Mouse (Mus musculus): ENCODE data around the gene Gm37240. TPM values are rescaled to one million over a fixed set of nuclear protein-coding genes. Genes with fewer than 3 reads are reported as not detected.
"Not testable (repeated sequence)": the region's sequence is repeated elsewhere in the genome, so short reads cannot be mapped to it uniquely, and the experiment has no call there.

The Gm37240 gene
- polyA plus RNA-seq, 1 experiment from 2014 or later: 5.2 TPM

DNA sequence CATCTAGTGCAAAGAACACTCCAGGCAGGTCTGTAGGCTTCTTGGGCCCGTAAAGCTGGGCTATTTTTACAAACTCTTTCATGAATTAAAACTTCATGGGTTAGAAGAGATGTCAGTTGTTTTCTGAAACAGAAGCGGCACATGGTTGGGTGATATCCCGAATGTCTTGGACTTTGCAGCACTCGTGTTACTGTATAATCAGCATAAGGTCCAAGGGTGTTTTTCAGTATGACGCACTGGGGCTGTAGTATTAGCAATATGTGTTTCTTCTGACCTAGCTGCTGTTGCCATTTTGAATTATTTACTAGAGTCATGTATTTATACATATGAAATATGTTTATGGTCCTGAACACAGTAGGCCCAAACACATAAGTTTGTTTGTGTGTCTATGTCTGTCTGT lies 961.2 kb downstream of the Gm37240 start:
- DNase-seq (ENCODE audit: low spot score): no peak

DNA sequence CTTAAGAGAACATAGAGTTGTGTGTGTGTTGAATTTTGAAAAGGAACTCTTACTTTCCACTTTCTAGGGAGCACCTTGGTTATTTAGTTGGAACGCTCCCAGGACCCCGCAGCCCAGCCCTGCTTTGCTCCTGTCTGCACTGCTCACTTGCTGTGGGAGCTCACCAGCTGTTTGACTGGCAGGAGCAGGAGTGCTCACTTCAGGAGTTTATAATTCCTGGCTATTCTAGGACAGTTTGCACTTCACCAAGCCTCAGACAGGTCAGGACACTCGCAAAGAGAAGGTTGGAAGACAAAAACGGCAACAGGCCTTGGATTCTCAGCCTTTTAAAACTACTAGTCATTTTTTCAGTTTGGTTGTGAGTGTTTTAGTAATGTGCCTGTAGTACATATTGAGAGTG lies 962.1 kb downstream of the Gm37240 start:
- no peak for DNase-seq (ENCODE audit: low spot score)

DNA sequence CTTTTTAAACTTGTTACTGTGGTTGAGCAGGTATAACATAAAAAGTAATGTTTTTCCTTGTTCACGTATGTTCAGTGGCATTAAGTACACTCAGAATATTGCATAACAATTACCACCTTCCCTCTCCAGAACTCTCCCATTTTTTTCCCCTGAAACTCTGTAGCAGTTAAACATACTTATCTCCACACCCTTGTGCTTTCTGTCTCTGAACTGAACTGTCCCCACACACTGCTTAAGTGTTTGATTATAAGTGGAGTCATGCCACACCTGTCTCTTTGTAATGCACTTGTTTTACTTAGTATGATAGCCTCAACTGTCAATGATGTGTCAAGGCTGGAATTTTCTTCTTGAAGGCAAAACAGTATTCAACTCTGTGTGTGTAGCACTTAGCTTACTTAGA lies 963.6 kb downstream of the Gm37240 start:
- DNase-seq (ENCODE audit: low spot score): no peak

DNA sequence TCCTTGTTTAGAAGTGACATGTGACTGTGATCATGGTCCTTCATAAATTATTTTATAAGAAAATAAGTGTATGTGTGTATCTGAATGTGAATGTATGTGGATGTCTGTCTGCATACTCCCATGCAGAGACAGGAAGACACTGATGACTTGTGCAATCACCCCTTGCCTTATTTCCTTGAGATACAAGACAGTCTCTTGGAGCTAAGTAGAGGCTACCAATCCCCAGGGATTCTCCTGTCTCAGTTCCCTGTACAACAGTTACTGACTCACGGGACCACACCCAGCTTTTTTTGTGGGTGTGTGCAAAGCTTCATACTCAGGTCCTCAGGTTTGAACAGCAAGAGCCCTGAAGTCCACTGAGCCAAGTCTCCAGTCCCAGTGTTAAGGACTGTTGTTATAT lies 964.1 kb downstream of the Gm37240 start:
- DNase-seq (ENCODE audit: low spot score): no peak

DNA sequence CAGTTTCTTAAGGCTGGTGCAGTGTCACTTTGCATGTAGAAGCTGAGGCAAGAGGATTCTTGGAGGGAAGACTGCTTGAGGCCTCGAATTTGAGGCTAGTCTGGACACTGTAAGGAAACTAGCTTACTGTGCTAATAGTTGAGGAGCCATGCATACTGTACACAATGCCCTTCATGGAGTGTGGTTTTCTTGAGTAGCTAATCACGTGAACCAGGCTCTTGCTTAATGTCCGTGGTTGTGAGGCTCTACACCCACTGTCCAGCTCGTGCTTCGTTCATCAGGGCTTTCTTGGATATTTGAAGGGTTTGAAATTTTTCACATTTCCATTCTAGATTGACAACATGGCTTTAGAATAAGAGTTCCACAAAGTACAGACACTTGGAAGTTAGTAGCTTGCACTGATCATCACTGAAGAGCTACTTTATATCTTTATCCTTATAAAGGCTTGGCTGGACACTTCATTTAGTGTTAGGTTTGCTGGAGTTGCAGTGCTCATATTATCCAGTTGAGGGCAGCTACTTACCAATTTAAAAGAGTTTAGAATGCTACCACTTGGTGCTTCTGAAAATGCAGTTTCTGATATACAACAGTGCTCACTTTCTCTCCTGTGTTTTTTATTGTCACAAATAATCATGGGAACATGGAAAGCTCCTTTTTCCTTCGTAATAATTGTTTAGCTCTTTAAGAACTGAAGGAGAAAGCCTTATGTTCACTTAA lies 965.5 kb downstream of the Gm37240 start:
- peak; percentile 9 for DNase-seq (ENCODE audit: low spot score)

DNA sequence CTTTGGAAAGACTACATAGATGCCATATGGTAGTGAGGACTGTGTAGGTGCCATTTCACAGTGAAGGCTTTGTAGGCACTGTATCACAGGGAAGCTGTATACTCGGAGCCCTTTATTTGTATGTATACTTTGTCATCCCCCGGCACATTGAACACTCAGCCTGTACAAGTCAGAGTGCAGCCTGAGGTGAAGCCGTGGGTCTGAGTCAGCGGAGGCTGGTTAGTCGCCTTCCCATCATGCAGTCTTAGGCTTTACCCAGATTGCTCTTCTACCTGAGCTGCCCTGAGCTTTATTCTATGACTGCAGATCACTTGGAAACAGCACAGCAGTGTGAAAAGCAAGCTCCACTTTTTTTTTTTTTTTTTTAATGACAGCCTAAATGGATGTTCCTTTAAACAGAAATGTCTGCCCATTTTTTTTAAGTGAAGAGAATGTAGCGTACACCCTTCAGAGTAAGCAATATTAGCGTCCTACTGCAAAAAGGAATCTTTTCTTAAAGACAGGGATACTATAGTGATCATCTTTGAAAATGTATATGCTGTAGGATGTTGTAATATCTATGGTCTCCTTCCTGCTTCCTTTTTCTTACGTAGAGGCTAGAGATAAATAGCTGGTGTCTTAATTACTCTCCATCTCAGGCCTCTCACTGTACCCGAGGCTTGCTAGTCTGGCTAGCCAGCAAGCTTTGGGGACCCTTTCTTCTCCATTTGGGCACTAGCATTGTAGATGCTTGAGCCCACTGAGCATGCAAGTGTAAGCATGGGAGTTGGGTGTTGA lies 969.2 kb downstream of the Gm37240 start:
- DNase-seq (ENCODE audit: low spot score): no peak

DNA sequence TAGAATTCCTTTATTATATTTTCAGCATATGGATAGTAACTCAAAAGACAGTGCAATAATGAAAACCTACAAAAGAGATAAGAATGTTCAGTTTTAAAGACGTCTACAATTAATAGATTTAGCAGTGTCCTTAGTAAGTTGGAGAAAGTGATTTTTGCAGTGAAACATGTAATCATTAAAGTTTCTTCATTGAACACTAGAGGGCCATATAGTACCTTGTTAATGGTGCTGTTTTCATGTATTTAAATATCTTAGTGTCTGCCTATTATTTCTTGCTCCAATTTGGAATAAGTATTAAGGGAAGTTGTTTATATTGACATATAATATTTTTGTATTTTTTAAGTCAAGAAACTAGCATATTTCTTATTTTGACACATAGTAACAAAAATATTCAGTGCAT lies 973.0 kb downstream of the Gm37240 start:
- DNase-seq (ENCODE audit: low spot score): no peak

DNA sequence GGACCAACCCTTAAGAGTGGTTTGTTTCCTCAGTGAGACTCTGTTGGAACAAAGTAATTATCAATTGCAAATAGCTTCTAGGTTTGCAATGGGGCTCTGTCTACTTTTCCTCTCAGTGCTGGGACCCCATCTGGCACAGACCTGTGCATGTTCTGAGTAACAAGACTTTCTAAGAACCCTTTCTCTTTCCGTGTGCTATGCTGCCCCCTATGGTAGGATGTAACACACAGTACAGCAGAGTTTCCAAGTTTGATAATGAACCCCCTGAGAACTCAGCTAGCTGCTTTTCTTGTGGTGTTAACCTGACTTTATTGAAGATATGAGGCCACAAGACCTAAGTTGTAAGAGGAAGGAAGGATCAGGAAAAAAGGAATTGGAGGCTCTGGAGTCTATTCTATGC lies 980.8 kb downstream of the Gm37240 start:
- peak; percentile 70 for DNase-seq (ENCODE audit: low spot score)

DNA sequence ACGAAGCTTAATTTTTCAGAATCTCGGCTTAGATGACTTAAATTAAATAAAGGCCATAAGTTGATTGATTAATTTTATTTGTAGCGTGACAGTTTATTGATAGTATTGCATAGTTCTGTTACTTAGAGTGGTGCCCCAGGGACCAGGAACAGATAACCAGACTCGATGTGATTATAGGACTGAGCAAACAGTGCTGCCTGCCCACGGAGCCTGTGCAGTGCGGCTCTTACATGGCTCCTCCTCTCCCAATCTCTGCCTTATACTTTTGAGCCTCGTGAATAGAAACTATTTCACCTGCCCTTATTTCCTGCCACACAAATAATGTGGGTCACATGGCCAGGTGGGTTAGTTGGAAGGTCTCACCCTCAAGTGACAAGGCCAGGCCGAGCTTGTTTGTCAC lies 989.4 kb downstream of the Gm37240 start:
- DNase-seq (ENCODE audit: low spot score): no peak

DNA sequence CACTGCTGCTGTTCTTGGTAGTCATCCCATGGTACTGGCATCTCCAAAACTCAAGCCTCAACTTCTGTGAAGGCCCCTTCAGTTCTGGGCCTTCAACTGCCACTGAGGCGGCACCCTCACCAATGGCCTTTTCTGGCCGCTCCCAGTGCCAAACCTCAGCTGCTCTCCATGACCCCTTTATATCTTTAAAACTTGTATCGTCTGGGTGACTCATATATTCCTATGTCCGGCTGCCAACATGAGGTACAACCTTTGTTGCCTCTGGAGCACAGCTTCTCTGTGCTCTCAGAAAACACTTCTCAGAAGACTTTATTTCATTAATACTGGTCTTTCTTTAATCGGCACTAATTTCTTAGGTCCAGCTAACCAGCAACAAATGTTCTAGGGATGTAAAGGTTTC lies 996.3 kb downstream of the Gm37240 start:
- no peak for DNase-seq (ENCODE audit: low spot score)

DNA sequence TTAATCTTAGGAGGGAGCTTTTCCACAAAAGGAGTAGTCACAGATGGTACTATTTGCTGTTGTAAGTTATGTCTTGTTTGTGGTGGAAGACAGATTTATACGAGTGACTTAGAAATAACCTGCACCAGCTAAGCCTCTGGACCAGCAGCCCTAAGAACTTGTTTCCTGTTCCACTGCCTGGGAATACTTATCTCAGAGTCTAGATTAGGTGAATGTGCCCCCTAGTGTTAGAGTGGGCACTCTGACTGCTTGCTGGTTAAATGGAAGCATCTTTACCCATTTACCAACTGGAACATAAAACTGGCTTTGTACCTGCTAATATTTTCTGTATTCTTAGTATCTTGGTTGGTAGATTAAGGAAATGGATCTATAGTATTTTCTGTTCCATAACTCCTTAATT lies 997.7 kb downstream of the Gm37240 start:
- DNase-seq (ENCODE audit: low spot score): peak; percentile 46

DNA sequence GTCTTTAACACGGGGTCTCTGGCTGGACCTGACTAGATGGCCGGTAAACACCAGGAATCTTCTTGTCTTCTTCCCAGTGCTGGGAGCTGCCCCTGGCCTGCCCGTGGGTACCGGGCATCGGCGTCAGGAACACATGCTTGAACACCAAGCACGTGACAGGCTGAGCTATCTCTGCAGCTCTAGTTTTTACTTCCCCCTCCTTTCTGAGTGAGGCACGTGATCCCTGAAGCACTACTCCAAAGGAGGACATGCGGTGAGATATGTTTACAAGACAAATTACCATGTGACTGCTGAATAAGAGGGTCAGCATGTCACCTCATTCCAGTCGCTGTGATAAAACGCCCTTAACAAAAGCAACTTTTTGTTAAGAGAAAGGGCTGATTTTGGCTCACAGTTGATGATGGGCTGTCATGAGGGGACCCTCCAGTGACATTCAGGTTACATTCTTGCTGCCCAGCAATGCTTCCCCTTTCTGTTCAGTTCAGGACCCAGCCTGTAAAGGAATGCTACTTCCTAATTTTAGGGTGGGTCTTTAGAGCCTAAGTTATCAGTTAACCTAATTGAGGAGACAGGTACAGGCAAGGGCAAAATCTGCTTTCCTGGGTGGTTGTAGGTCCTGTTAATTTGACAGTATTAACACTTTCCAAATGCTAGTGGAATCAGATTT lies 1003.4 kb downstream of the Gm37240 start:
- DNase-seq (ENCODE audit: low spot score): peak; percentile 18

DNA sequence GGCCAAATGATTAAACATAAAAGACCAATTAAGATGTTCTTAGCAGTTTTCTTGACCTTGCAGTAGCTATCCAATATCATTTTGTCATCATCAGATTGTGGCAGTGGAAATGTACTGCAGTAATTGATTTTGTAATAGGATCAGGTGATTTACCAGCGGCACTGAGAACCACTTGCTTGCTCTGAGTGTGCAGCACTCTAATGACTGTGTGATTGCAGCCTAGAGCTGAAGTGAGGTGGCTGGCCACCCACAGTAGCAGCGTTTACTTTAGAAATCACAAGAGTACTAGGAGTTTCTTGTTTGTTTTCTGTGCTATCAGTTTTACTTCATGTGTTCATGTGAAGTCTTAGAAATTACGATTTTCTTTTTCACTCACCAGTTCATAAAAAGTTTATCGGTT lies 1011.1 kb downstream of the Gm37240 start:
- DNase-seq (ENCODE audit: low spot score): no peak

DNA sequence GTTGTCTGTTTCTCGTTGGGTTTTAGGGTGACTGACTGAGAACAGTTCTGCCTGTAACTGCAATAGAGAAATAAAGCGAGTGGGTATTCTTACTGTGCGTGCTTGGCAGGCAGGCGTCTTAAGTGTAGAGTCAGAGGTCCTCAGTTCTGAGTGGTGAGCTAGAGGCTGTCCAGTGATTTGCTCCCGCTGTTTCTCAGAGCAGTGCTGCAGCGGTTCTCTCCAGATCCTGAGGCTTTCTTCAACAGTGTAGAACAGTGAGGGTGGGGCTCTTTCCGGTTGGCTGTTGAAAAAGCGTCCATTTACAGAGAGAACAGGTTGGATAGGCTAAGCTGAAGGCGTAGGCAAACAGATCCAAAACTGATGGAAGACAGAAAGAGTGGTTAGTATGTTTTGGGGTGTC lies 1012.0 kb downstream of the Gm37240 start:
- DNase-seq (ENCODE audit: low spot score): no peak

DNA sequence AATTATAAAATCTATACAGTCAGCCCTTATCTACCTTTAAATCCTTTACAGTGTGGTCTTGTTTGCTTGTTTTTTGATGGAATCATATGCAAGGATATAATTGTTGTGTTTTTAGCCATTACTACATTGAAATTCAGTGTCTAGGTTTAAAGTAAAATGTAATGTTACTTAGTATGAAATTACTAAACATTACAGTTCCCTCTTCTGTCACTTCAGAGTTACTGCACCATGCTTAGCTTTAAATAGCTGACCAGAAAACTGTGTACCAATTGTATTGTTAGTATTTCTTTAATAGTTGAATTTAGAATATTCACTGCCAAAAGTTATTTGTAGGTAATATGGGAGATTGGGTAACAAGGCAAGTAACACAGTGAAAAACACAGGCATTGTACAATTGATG lies 1017.2 kb downstream of the Gm37240 start:
- DNase-seq (ENCODE audit: low spot score): no peak

DNA sequence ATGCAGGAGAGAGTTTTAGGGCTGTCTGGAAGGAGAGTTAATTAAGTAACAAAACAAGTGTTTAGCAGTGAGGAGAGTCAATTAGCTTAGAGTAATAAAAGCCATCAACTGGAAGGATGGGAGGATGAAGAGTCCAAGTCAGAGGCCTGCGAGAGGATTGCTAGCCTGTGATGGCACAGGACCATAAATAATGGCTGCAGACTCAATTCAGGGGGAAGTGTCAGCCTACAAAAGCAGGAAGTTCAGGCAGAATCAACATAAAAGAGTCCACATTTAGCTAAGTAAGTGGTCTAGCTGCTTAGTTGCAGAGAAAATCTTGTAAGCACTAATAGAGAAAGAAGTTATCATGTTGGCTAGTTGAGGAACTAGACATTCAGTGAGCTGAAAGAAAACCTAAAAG lies 1019.3 kb downstream of the Gm37240 start:
- no peak for DNase-seq (ENCODE audit: low spot score)

DNA sequence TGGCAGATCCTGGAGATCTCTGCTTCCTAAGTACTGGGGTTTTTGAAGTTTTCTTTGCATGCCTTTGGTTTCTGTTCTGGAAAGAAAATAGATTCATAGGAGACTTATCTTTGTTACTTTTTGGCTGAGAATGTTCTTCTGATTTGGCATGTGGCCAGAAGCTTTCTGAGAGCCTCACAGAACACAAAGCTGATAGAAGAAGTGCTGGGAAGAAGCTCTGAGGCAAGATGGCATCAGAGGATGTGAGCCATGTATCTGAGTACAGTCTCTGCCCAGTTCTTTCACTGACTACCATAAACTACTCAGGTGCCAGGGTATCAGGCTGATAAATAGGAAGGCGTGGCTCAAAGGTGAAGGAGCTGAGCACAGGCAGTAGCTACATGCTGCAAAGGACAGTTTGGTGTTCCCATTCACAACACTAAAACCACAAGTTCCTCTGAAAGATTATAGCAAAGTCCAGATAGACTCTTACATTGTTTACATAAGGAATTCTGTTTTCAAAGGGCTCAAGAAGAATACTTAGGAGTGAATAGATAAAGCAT lies 1019.8 kb downstream of the Gm37240 start:
- no peak for DNase-seq (ENCODE audit: low spot score)

DNA sequence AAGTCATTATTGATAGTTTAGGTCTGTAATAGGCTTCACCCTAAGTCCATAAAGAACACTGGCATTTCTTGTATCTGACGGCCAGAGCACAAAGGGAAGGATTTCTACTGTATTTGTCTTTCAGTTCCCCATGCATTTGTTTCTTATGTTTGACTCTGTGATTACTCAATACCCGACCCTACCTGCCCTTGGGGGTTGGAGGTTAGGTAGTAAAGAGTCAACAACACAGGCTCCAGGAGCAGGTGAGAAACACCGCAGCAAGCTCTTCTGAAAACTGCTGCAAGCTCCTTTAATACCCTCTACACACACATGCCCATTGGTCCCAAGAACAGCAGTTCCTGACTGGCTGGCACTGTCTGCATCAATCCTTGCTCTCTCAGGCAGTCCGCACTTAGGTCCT lies 1020.5 kb downstream of the Gm37240 start:
- DNase-seq (ENCODE audit: low spot score): no peak

DNA sequence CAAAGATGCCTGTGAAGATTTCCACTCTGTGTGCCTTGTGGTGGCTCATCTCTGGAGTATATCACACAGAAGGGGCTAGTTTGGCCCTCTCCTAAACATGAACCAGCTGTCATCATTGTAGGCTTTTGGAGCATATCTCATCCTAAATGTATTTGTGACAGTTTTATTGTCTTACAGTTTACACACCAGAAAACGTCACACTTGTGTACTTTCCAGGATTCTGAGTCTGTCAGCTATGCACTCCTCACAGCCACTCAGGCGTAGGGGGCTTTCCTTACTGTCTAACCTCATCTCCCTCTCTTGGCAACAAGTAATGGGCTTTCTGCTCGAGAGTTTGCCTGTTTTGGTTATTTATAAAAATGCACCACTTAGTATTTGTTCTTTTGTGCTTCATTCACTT lies 1021.6 kb downstream of the Gm37240 start:
- DNase-seq (ENCODE audit: low spot score): no peak

DNA sequence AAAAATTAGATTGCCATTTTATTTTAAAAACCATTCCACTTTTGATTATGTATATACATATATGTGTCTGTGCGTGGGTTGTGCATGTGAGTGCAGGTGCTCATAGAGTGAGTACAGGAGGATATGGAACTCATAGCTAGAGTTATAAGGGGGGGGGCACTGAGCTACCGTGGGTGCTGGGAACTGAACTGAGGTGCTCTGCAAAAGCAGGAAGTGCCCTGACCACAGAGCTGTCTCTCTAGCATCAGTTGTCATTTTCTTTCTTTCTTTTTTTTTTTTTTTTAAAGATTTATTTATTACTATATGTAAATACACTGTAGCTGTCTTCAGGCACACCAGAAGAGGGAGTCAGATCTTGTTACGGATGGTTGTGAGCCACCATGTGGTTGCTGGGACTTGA lies 1025.5 kb downstream of the Gm37240 start:
- DNase-seq (ENCODE audit: low spot score): not testable (repeated sequence)

DNA sequence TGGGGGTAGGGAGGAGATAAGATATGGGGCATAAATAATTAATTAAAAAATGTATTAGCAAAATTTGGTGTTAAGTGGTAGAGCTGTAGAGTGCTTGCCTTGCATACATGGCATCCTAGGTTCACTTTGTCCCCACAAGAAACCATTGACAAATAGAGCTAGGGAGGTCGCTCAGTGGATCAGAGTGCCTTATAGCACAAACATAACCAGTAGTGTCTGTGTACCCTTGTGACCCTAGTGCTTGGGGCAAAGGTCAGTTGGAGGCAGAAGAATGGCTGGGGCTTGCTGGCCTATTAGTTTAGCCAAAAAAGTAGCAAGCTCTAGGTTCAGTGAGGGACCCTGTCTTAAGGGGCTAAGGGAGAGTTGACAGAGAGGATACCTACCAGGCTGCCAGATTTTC lies 1026.6 kb downstream of the Gm37240 start:
- no peak for DNase-seq (ENCODE audit: low spot score)

DNA sequence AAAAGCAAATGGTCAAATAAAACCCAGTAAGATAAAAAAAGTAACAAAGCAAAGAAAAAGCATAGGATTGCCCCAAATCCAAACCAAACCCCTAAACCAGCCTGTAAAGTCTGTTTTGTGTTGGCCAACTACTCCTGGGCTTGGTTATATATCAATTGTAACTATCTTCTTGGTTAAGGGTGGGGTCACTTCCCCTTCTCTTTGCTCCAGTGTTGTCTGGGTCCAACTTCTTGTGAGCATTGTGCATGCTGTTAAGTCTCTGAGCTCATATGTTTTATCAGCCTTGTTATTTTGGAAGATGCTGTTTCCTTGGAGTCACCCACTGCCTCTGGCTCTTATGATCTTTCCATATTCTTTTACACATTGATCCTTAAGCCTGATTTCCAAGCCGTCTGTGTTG lies 1032.9 kb downstream of the Gm37240 start:
- DNase-seq (ENCODE audit: low spot score): no peak

All from thymus, postnatal 0 days (tissue).